21 mouse cellular contexts compared by ENCODE assay signal in genomic region chr3:84663079-84663478, GRCm38 (mm10). TPM values are rescaled to one million over a fixed set of nuclear protein-coding genes. Genes with fewer than 3 reads are reported as not detected.
DNase-seq lines count a peak whose midpoint lies in the region; ATAC-seq and TF ChIP-seq lines count a peak whose summit lies in the region.
"Had no signal": no experiment of that assay in that cellular context is flagged by ENCODE, and none has a peak within 500 bp of the region (broad histone marks: within the 10 kb centered on the region; RNA-seq: fewer than 3 reads in every experiment).

No protein-coding gene starts in this region.

- H3K9ac ChIP-seq in embryonic facial prominence, embryonic 14.5 days (ENCODE audit: low read depth, low read length) = no peak overlapping the region
- no peak overlapping the region for H3K9ac ChIP-seq in midbrain, embryonic 15.5 days
- H3K9ac ChIP-seq: embryonic facial prominence, embryonic 13.5 days; forebrain, embryonic 13.5 days; forebrain, postnatal 0 days; heart, embryonic 13.5 days; hindbrain, embryonic 13.5 days had no signal

- no peak for TF ChIP-seq CTCF in gastrocnemius, adult 2 months (IDR thresholded peaks at IDR 0.05)

- no peak for ATAC-seq in embryonic facial prominence, embryonic 14.5 days (ENCODE audit: low read depth)
- no peak for ATAC-seq in midbrain, embryonic 15.5 days (replicated peaks)
- ATAC-seq: forebrain, embryonic 13.5 days; forebrain, postnatal 0 days; hindbrain, postnatal 0 days had no signal

- peaks cover 17% of the 10 kb centered on the region for H3K27me3 ChIP-seq in embryonic facial prominence, embryonic 14.5 days (replicated peaks; ENCODE audit: control insufficient read depth, insufficient read depth, low read length)
- peaks cover 18% of the 10 kb centered on the region for H3K27me3 ChIP-seq in midbrain, embryonic 15.5 days (replicated peaks)

- DNase-seq in adrenal gland, adult 2 months = peak; percentile 76
- DNase-seq in adrenal gland, postnatal 4 days (ENCODE audit: low spot score in 2 of 2) = no peak
- peak; percentile 79 for DNase-seq in gastrocnemius, adult 2 months
- DNase-seq in gastrocnemius, postnatal 25 days = no peak
- peak; percentile 69 for DNase-seq in adrenal gland, adult 8-10 months
- peak; percentile 55 for DNase-seq in embryonic facial prominence, embryonic 14.5 days (ENCODE audit: low spot score)
- DNase-seq in cerebellum, adult 9-10 months = no peak
- DNase-seq: cerebellum, adult 8-10 months; cerebellum, postnatal 25 days; forebrain, postnatal 0 days; gastrocnemius, postnatal 10 days; heart, postnatal 4 days; kidney, adult 11 months; kidney, adult 9 months had no signal

- H3K36me3 ChIP-seq in embryonic facial prominence, embryonic 14.5 days (ENCODE audit: control insufficient read depth, insufficient read depth, low read length) = no peaks in the 10 kb centered on the region
- H3K36me3 ChIP-seq in midbrain, embryonic 15.5 days (replicated peaks) = no peaks in the 10 kb centered on the region
- H3K36me3 ChIP-seq: embryonic facial prominence, embryonic 13.5 days; heart, embryonic 13.5 days; hindbrain, embryonic 13.5 days had no signal

- intact Hi-C loops in gastrocnemius, adult 2 months (cut with DNase I) = no loop called here

- no peaks in the 10 kb centered on the region for H3K9me3 ChIP-seq in embryonic facial prominence, embryonic 14.5 days (ENCODE audit: control insufficient read depth, low read length)
- no peaks in the 10 kb centered on the region for H3K9me3 ChIP-seq in midbrain, embryonic 15.5 days
- H3K9me3 ChIP-seq: forebrain, embryonic 13.5 days; hindbrain, embryonic 13.5 days had no signal

- 68% methylated on average over 12 of the region's 12 CpGs for WGBS in embryonic facial prominence, embryonic 14.5 days
- 88% methylated on average over 12 of the region's 12 CpGs for WGBS in midbrain, embryonic 15.5 days

- H3K4me3 ChIP-seq in gastrocnemius, adult 2 months = peak overlapping the region; percentile 64
- H3K4me3 ChIP-seq in embryonic facial prominence, embryonic 14.5 days (ENCODE audit: low read depth, low read length) = no peak overlapping the region
- H3K4me3 ChIP-seq in midbrain, embryonic 15.5 days = no peak overlapping the region
- H3K4me3 ChIP-seq: embryonic facial prominence, embryonic 13.5 days; forebrain, embryonic 13.5 days; heart, embryonic 13.5 days; hindbrain, embryonic 13.5 days had no signal

- H3K4me2 ChIP-seq in embryonic facial prominence, embryonic 14.5 days (ENCODE audit: low read depth, low read length) = no peak overlapping the region
- H3K4me2 ChIP-seq in midbrain, embryonic 15.5 days = no peak overlapping the region
- H3K4me2 ChIP-seq: embryonic facial prominence, embryonic 13.5 days; forebrain, embryonic 13.5 days; heart, embryonic 13.5 days; hindbrain, embryonic 13.5 days had no signal

- peaks cover 12% of the 10 kb centered on the region for H3K4me1 ChIP-seq in embryonic facial prominence, embryonic 14.5 days (ENCODE audit: control insufficient read depth, insufficient read depth, low read length)
- H3K4me1 ChIP-seq in midbrain, embryonic 15.5 days = peaks cover 7% of the 10 kb centered on the region

- peak overlapping the region; percentile 78 for H3K27ac ChIP-seq in gastrocnemius, adult 2 months
- H3K27ac ChIP-seq in embryonic facial prominence, embryonic 14.5 days (replicated peaks; ENCODE audit: low read depth, low read length) = no peak overlapping the region
- no peak overlapping the region for H3K27ac ChIP-seq in midbrain, embryonic 15.5 days
- H3K27ac ChIP-seq: embryonic facial prominence, embryonic 13.5 days; forebrain, embryonic 13.5 days; heart, embryonic 13.5 days; hindbrain, embryonic 13.5 days; hindbrain, postnatal 0 days; kidney, postnatal 0 days had no signal

RNA-seq across cellular contexts. Expression of gene Tmem154, which starts 2.9 kb away (rescaled TPM):
- total RNA-seq in adrenal gland, adult 2 months (2021) = 1 to 10 TPM; 3.8 to 3.9 TPM
- 0.96 and 1.1 TPM in 2 replicates for polyA plus RNA-seq in adrenal gland, adult 2 months (2012; rRNA removed)
- 1 to 10 TPM; 4.1 to 5.0 TPM for total RNA-seq in adrenal gland, postnatal 4 days (2021)
- under 1 TPM; 0.73 to 0.74 TPM for total RNA-seq in gastrocnemius, adult 2 months (2021)
- total RNA-seq in gastrocnemius, postnatal 25 days (2021) = under 1 TPM; 0.38 TPM
- total RNA-seq in adrenal gland, adult 8-10 months (2022) = 1 to 10 TPM; 2.2 to 3.8 (median 2.9) TPM
- polyA plus RNA-seq in embryonic facial prominence, embryonic 14.5 days (2014; fragmentation: Nextera tagmentation; extraction: Ambion mirVana) = 4.6 TPM in 2 replicates
- 1.2 and 1.7 TPM in 2 replicates for polyA plus RNA-seq in midbrain, embryonic 15.5 days (2015; fragmentation: Nextera tagmentation; extraction: Ambion mirVana)

Comparison
In these comparisons a context has a peak if more than half of its experiments do, and no peak if none do; other contexts are left out.
1. DNase-seq: peak in adrenal gland, adult 2 months (single experiment), gastrocnemius, adult 2 months (single experiment), adrenal gland, adult 8-10 months (single experiment) and embryonic facial prominence, embryonic 14.5 days (single experiment); none in adrenal gland, postnatal 4 days (0 of 2), gastrocnemius, postnatal 25 days (single experiment) and cerebellum, adult 9-10 months (single experiment).